Mouse (Mus musculus) skeletal muscle tissue, adult 2 months (tissue): Measurements from ENCODE around the gene A930017K11Rik.

Experiments used
- DNase-seq: peaks from one replicate; pipeline ENCODE4 v3.0.0-alpha.2; 2012; ENCODE audit warnings: low read depth, low spot score

The A930017K11Rik gene

GRCm38 (mm10) chr17:25941511-25942241 is 10.7 kb downstream of the A930017K11Rik start:
- DNase-seq: peak; percentile 58

- no peak for DNase-seq
Observed at GRCm38 (mm10) chr17:25934526-25934925, 17.8 kb downstream of the A930017K11Rik start.

- peak; percentile 84 for DNase-seq
Observed at GRCm38 (mm10) chr17:25925348-25925747, 27.0 kb downstream of the A930017K11Rik start.

GRCm38 (mm10) chr17:25922120-25922519 is 30.2 kb downstream of the A930017K11Rik start:
- DNase-seq: no peak

GRCm38 (mm10) chr17:25919786-25920642 is 32.4 kb downstream of the A930017K11Rik start:
- peak; percentile 100 for DNase-seq

- no peak for DNase-seq
Observed at GRCm38 (mm10) chr17:25919144-25919785, 33.1 kb downstream of the A930017K11Rik start, which contains the start of gene Rab40c. Gene Rab40c, minus strand, starts transcription at chr17:25919727.

GRCm38 (mm10) chr17:25918037-25918750 is 34.2 kb downstream of the A930017K11Rik start:
- no peak for DNase-seq

- DNase-seq: no peak
Observed at GRCm38 (mm10) chr17:25916931-25917647, 35.3 kb downstream of the A930017K11Rik start.

GRCm38 (mm10) chr17:25914295-25914694 is 38.1 kb downstream of the A930017K11Rik start:
- no peak for DNase-seq

- no peak for DNase-seq
Observed at GRCm38 (mm10) chr17:25913877-25914275, 38.5 kb downstream of the A930017K11Rik start.

- no peak for DNase-seq
Observed at GRCm38 (mm10) chr17:25913186-25913876, 39.0 kb downstream of the A930017K11Rik start.

GRCm38 (mm10) chr17:25911816-25912215 is 40.5 kb downstream of the A930017K11Rik start:
- no peak for DNase-seq

GRCm38 (mm10) chr17:25907640-25908039 is 44.7 kb downstream of the A930017K11Rik start:
- no peak for DNase-seq

- no peak for DNase-seq
Observed at GRCm38 (mm10) chr17:25903061-25903460, 49.3 kb downstream of the A930017K11Rik start.

GRCm38 (mm10) chr17:25900193-25900592 is 52.2 kb downstream of the A930017K11Rik start:
- DNase-seq: no peak
